Mouse (Mus musculus) right cerebral cortex, adult 2 months (tissue): Measurements from ENCODE around the gene Klhl29.
"Not testable (repeated sequence)": the region's sequence is repeated elsewhere in the genome, so short reads cannot be mapped to it uniquely, and the experiment has no call there.

Source experiments
- DNase-seq, 2 experiments: peaks; one replicate each; pipeline ENCODE4 v3.0.0; 2021 to 2022; ENCODE audit warnings: low spot score in 2 of 2

The Klhl29 gene

GRCm38 (mm10) chr12:5358497-5358896, 17.0 kb downstream of the Klhl29 start:
- DNase-seq: no peak

DNA sequence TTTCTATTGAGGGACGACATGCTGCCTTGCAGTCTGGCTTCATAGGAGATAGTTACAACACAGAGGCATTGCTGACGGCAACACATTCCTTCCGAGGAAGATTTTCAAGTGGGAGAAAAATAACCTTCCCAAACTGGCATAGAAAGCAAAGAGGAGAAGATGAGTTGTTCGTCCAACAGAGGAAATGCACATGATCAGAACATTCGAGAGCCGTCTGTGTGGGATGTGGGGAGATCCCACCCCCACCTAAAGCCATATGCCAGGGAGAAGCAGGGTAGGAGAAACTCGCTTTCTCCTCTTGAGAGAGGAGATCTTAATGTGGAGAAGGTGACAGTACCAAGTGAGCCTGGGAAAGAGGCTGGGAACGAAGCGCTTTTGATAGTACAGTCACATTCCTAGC, 22.1 kb downstream of the Klhl29 start:
- DNase-seq: no peak

- no peak for DNase-seq
Observed at GRCm38 (mm10) chr12:5352771-5353170, 22.7 kb downstream of the Klhl29 start.

- no peak for DNase-seq
Observed at GRCm38 (mm10) chr12:5350491-5351285, 24.8 kb downstream of the Klhl29 start.

- DNase-seq: no peak
Observed at GRCm38 (mm10) chr12:5345088-5345487, 30.4 kb downstream of the Klhl29 start.

DNA sequence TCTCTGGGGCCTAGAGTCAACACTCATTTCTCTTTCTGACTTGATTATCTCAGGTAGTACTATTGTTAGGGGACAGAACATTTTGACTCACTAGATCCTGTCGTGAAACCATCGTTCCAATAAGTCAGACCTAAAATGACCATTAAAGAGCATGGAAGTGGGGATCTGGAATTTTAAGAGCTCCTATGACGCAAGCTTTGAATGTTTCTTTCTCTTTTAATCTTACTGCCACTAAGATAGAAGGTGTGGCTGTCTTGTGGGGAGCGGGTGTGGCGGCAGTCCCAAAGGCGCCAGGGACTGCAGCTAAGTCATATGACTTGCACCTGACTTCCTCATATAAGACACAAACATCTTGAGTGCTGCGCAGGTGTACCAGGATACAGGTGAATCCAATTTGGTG, 31.0 kb downstream of the Klhl29 start:
- DNase-seq: not testable (repeated sequence)

DNA sequence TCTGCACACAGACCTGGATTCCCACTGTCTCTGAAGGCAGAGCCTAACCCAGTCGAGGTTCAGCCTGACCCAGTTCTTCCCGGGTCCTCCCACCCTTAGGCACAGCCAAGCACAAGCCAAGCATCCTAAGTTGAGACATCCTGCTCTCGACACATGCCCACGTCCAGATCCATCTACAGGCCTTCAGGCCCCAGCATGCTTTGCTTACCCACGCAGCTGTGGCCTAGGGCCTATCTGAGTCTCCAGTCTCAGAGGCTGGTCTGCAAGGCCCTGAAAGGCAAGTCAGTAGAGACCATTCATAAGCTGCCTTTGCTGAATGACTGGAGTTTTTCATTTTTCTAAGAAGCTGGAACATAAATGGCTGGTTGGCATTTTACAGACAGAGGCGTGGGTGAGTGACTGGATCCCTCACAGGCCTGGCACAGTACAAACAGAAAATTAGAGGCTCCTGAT, 35.3 kb downstream of the Klhl29 start:
- DNase-seq: peak in 1 of 2 experiments; percentile 27

- peak in 1 of 2 experiments; percentile 26 for DNase-seq
Observed at GRCm38 (mm10) chr12:5336927-5337712, 38.4 kb downstream of the Klhl29 start.

DNA sequence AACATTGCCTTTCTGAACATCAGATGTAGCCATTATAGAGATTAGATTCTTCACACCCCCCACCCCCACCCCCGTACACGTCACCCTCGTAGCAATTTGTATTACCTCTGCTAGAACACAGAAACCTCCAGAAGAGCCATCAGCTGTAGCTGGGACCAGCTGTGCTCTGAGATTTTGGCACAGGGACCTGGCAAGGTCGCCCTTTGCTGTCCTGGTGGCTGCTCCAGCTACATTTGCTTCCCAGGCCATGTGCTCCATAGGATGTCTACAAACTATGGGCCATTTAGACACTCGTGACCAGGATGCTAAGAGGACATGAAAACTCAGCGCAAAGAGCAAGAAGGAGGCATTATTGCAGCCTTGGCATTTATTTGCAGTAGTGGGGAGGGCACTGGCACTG, 39.2 kb downstream of the Klhl29 start:
- no peak for DNase-seq

GRCm38 (mm10) chr12:5334956-5335355, 40.5 kb downstream of the Klhl29 start:
- DNase-seq: no peak

DNA sequence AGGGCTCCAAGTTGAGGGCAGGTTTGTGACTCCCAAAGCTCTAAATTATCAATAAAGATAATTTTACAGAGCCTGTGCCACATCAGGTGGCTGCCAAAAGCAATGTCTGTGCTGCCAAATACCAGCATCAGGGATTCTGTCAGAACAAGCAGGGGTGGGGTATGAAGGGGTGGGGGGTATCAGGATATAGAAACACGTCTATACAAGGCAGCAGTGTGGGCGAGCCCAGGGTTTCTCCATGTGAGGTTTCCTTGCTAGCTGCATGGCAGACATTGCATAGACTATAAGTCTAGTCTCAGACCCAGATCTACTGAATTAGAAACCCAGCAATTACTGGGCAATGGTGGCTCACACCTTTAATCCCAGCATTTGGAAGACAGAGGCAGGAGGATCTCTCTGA, 41.3 kb downstream of the Klhl29 start:
- peak in 1 of 2 experiments; percentile 42 for DNase-seq

GRCm38 (mm10) chr12:5331810-5332484, 43.5 kb downstream of the Klhl29 start:
- DNase-seq: no peak

- DNase-seq: no peak
Observed at GRCm38 (mm10) chr12:5330496-5331070, 44.9 kb downstream of the Klhl29 start.

DNA sequence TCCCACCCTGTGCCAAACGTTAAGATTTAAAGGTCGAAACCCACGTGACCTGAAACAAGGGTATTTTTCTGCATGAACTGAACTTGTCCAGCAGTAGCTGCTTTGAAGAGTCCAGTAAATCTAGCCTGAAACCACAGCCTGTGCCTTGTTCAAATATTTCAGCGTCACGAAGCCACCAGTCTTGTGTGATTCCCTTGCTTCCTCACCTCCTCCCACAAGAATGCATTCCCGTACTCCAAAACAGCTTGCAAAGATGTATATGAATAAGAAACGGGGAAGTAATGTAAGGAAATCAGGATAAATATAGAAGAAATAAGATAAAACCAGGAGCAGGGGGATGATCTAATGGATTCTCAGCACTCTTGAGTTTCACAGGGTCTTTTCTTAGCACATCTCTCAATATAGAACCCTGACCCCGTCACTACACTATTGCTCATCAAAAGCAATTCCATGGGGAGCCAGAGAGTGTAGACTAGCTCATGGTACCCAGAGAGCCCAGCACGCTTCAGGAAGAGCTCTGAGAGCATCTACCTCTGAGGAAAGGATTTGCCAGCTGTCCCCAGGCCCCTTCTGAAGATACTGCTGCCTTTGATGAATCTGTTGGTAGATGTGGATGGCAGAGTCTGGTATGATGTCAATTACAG, 52.9 kb downstream of the Klhl29 start:
- no peak for DNase-seq

DNA sequence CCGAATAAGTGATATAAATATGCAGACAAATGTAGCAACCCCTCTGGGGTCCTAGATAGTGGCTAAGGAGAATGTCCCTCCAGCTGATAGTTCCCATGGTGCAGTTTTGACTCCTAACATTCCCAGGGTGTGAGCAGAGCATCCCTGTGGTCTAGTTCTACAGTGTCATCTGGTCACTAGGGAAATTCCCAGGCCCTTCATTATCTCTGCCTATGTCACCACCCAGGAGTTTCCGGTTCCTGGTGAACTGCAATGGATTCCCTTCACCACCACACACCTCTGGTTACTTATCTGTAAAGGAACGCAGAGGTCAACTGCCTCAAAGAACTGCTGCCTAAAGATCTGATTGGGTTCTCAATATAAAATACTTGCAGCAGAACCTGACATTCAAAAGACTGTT, 54.5 kb downstream of the Klhl29 start:
- no peak for DNase-seq

GRCm38 (mm10) chr12:5319359-5319973, 56.0 kb downstream of the Klhl29 start:
- no peak for DNase-seq

- no peak for DNase-seq
Observed at GRCm38 (mm10) chr12:5316029-5316567, 59.4 kb downstream of the Klhl29 start.

GRCm38 (mm10) chr12:5307923-5308322, 67.6 kb downstream of the Klhl29 start:
- DNase-seq: no peak

- no peak for DNase-seq
Observed at GRCm38 (mm10) chr12:5305466-5305865, 70.0 kb downstream of the Klhl29 start.

GRCm38 (mm10) chr12:5303912-5304311, 71.6 kb downstream of the Klhl29 start:
- DNase-seq: no peak

DNA sequence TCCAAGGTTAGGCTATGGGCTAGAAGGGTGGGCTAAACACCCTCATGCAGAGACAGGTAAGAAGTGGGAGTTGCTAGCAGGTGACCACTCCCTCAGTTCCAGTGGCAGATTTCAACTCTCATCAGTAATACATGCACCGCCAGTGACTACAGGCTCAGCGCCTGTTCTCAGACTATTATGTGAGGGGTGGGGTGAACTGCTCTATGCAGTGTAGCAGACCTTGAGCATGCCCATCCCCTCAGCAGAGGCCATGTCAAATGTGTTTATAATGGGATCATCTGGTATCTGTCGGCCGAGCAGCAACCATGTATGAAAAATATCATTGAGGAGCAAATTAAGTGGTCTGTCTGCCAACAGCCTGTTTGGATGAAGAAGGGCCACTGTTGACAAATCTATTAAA, 72.4 kb downstream of the Klhl29 start:
- DNase-seq: no peak
